Mouse (Mus musculus): ENCODE data around the gene Fcrl1.

DNA sequence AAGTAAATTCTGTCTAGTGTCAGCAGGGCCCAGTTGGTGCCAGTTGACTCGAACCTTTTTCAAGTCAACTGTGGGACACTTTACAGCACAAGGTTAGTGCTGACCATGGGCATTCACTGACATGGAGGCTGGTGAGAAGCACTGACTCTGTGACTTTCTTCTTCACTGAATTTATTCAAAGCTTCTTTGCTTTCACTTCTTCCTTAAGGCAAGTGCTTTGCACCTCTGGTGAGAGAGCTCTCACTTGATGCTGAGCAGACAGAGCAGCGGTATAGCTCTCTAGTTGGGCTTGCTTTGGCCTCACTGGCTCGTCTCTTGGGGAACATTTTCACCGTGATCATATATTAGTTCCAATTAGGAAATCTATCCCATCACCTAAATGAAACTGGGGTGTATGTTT, 23.7 kb downstream of the Fcrl1 start:
- TF ChIP-seq CTCF (IDR thresholded peaks at IDR 0.05; ENCODE audit: low read depth), result no peak
- no peak for TF ChIP-seq EP300 (optimal IDR thresholded peaks at IDR 0.05)
